Comparison of ENCODE assay signal across 15 mouse cellular contexts in genomic region chr12:119157068-119157467, GRCm38 (mm10).
A peak's percentile ranks its signal among the peaks of the same experiment; 100 is the strongest.
DNase-seq lines count a peak whose midpoint lies in the region; ATAC-seq and TF ChIP-seq lines count a peak whose summit lies in the region.
"Had no signal": no experiment of that assay in that cellular context is flagged by ENCODE, and none has a peak within 500 bp of the region (broad histone marks: within the 10 kb centered on the region; RNA-seq: fewer than 3 reads in every experiment).

No protein-coding gene starts in this region.

- no peaks in the 10 kb centered on the region for H3K27me3 ChIP-seq in lung, embryonic 16.5 days (ENCODE audit: control insufficient read depth, insufficient read depth, low read depth, low read length)
- H3K27me3 ChIP-seq in G1E (ENCODE audit: insufficient read depth, low read length), result no peaks in the 10 kb centered on the region
- H3K27me3 ChIP-seq in splenic B cell, adult 2 months (ENCODE audit: control insufficient read depth, insufficient read depth, low read length, poor library complexity, severe bottlenecking), result no peaks in the 10 kb centered on the region
- no peaks in the 10 kb centered on the region for H3K27me3 ChIP-seq in neural tube, embryonic 15.5 days (replicated peaks)
- H3K27me3 ChIP-seq: heart, embryonic 13.5 days; hindbrain, embryonic 15.5 days had no signal

- no peak for TF ChIP-seq CTCF in G1E (IDR thresholded peaks at IDR 0.05; ENCODE audit: low read depth, low read length)

- ATAC-seq in lung, embryonic 16.5 days (ENCODE audit: low read depth), result no peak
- ATAC-seq in G1E (ENCODE audit: extremely low read depth, insufficient number of reproducible peaks, low FRiP score, poor library complexity, severe bottlenecking), result peak; percentile 79
- ATAC-seq in inflammation-experienced regulatory T-cells, adult 6 months, result peak; percentile 94
- ATAC-seq in neural tube, embryonic 15.5 days (ENCODE audit: low FRiP score), result no peak

- no peak overlapping the region for H3K4me3 ChIP-seq in lung, embryonic 16.5 days (ENCODE audit: low read length)
- H3K4me3 ChIP-seq in G1E (ENCODE audit: low read depth, low read length), result peak overlapping the region; percentile 67
- H3K4me3 ChIP-seq in neural tube, embryonic 15.5 days (replicated peaks), result no peak overlapping the region
- H3K4me3 ChIP-seq: erythroblast, embryonic 14.5 days; heart, embryonic 13.5 days; hindbrain, embryonic 15.5 days had no signal

- H3K36me3 ChIP-seq in lung, embryonic 16.5 days (ENCODE audit: control insufficient read depth, insufficient read depth, low read length), result no peaks in the 10 kb centered on the region
- H3K36me3 ChIP-seq in G1E (replicated peaks), result no peaks in the 10 kb centered on the region
- no peaks in the 10 kb centered on the region for H3K36me3 ChIP-seq in splenic B cell, adult 2 months (ENCODE audit: control insufficient read depth, insufficient read depth, low read length, poor library complexity, severe bottlenecking)
- no peaks in the 10 kb centered on the region for H3K36me3 ChIP-seq in neural tube, embryonic 15.5 days
- H3K36me3 ChIP-seq: heart, embryonic 13.5 days; hindbrain, embryonic 15.5 days had no signal

- no peaks in the 10 kb centered on the region for H3K9me3 ChIP-seq in lung, embryonic 16.5 days (ENCODE audit: control insufficient read depth, low read length)
- no peaks in the 10 kb centered on the region for H3K9me3 ChIP-seq in G1E (replicated peaks)
- H3K9me3 ChIP-seq in neural tube, embryonic 15.5 days (replicated peaks), result no peaks in the 10 kb centered on the region
- H3K9me3 ChIP-seq: heart, embryonic 13.5 days; hindbrain, embryonic 15.5 days had no signal

- DNase-seq in lung, adult 18-20 months, result no peak
- no peak for DNase-seq in G1E (ENCODE audit: low spot score)
- peak; percentile 81 for DNase-seq in splenic B cell, adult 2 months (ENCODE audit: low read depth, low spot score)
- DNase-seq in left cerebral cortex, adult 11 months (ENCODE audit: low spot score), result no peak
- DNase-seq: adrenal gland, adult 2 months; lung, postnatal 4 days; right cerebral cortex, adult 18-20 months; thymus, postnatal 36 days had no signal

- 0 out of 2 replicates have a peak overlapping the region, but pooled peaks have one; percentile 14 for H3K4me2 ChIP-seq in lung, embryonic 16.5 days (ENCODE audit: low read depth, low read length)
- no peak overlapping the region for H3K4me2 ChIP-seq in neural tube, embryonic 15.5 days
- H3K4me2 ChIP-seq: heart, embryonic 13.5 days; hindbrain, embryonic 15.5 days had no signal

- 60% methylated on average over 3 of the region's 3 CpGs for WGBS in lung, embryonic 16.5 days
- WGBS in neural tube, embryonic 15.5 days, result 86% methylated on average over 3 of the region's 3 CpGs

- H3K4me1 ChIP-seq in lung, embryonic 16.5 days (replicated peaks; ENCODE audit: control insufficient read depth, insufficient read depth, low read length), result no peaks in the 10 kb centered on the region
- H3K4me1 ChIP-seq in G1E (ENCODE audit: insufficient read depth, low read depth, low read length), result peaks cover 6% of the 10 kb centered on the region; the same call in 1 of the 2 replicates
- H3K4me1 ChIP-seq in neural tube, embryonic 15.5 days, result no peaks in the 10 kb centered on the region
- H3K4me1 ChIP-seq: hindbrain, embryonic 15.5 days had no signal

- H3K9ac ChIP-seq in lung, embryonic 16.5 days (ENCODE audit: low read length), result no peak overlapping the region
- H3K9ac ChIP-seq in neural tube, embryonic 15.5 days (replicated peaks), result no peak overlapping the region
- H3K9ac ChIP-seq: heart, embryonic 13.5 days; hindbrain, embryonic 15.5 days had no signal

- H3K27ac ChIP-seq in lung, embryonic 16.5 days (ENCODE audit: low read length), result no peak overlapping the region
- H3K27ac ChIP-seq in neural tube, embryonic 15.5 days (replicated peaks), result no peak overlapping the region
- H3K27ac ChIP-seq: hindbrain, embryonic 15.5 days; kidney, postnatal 0 days had no signal

Comparison
In these comparisons a context has a peak if more than half of its experiments do, and no peak if none do; other contexts are left out.
1. ATAC-seq: peak in G1E (single experiment) and inflammation-experienced regulatory T-cells, adult 6 months (single experiment); none in lung, embryonic 16.5 days (single experiment) and neural tube, embryonic 15.5 days (single experiment).